Mouse (Mus musculus) heart, adult 11 months (tissue): ENCODE data around the gene St3gal5.
A peak's percentile ranks its signal among the peaks of the same experiment; 100 is the strongest.
"Not testable (repeated sequence)": the region's sequence is repeated elsewhere in the genome, so short reads cannot be mapped to it uniquely, and the experiment has no call there.

Experiments
- DNase-seq: peaks from one replicate; pipeline ENCODE4 v3.0.0; 2022

The St3gal5 gene

GRCm38 (mm10) chr6:72097181-72097995 lies at the start of gene St3gal5:
TSS of gene St3gal5 (plus strand) at chr6:72097592.
- peak; percentile 99 for DNase-seq

GRCm38 (mm10) chr6:72048643-72049042 lies 48.7 kb upstream of the St3gal5 start:
- DNase-seq, result peak; percentile 55

- DNase-seq, result peak; percentile 39
Observed at GRCm38 (mm10) chr6:72049941-72050340, 47.5 kb upstream of the St3gal5 start.

GRCm38 (mm10) chr6:72050827-72051226 lies 46.6 kb upstream of the St3gal5 start:
- peak; percentile 82 for DNase-seq

- peak; percentile 19 for DNase-seq
Observed at GRCm38 (mm10) chr6:72051247-72051646, 46.1 kb upstream of the St3gal5 start.

GRCm38 (mm10) chr6:72051757-72052156 lies 45.6 kb upstream of the St3gal5 start:
- DNase-seq, result peak; percentile 94

- DNase-seq, result no peak
Observed at GRCm38 (mm10) chr6:72056548-72056947, 40.8 kb upstream of the St3gal5 start.

- DNase-seq, result peak; percentile 77
Observed at GRCm38 (mm10) chr6:72058398-72058889, 38.9 kb upstream of the St3gal5 start.

- DNase-seq, result not testable (repeated sequence)
Observed at GRCm38 (mm10) chr6:72060677-72061076, 36.7 kb upstream of the St3gal5 start.

- no peak for DNase-seq
Observed at GRCm38 (mm10) chr6:72063718-72064117, 33.7 kb upstream of the St3gal5 start.

GRCm38 (mm10) chr6:72065988-72066387 lies 31.4 kb upstream of the St3gal5 start:
- no peak for DNase-seq

- no peak for DNase-seq
Observed at GRCm38 (mm10) chr6:72068436-72068835, 29.0 kb upstream of the St3gal5 start.

GRCm38 (mm10) chr6:72071281-72071870 lies 26.0 kb upstream of the St3gal5 start:
- peak; percentile 94 for DNase-seq

GRCm38 (mm10) chr6:72073781-72074180 lies 23.6 kb upstream of the St3gal5 start:
- no peak for DNase-seq

- DNase-seq, result no peak
Observed at GRCm38 (mm10) chr6:72076512-72076911, 20.9 kb upstream of the St3gal5 start.

GRCm38 (mm10) chr6:72078178-72078577 lies 19.2 kb upstream of the St3gal5 start:
- DNase-seq, result no peak

GRCm38 (mm10) chr6:72081318-72082024 lies 15.9 kb upstream of the St3gal5 start:
- peak; percentile 93 for DNase-seq

- DNase-seq, result no peak
Observed at GRCm38 (mm10) chr6:72087402-72087801, 10.0 kb upstream of the St3gal5 start.

GRCm38 (mm10) chr6:72089865-72090264 lies 7.5 kb upstream of the St3gal5 start:
- DNase-seq, result no peak

GRCm38 (mm10) chr6:72091007-72091406 lies 6.4 kb upstream of the St3gal5 start:
- no peak for DNase-seq

- no peak for DNase-seq
Observed at GRCm38 (mm10) chr6:72093121-72093520, 4.3 kb upstream of the St3gal5 start.

GRCm38 (mm10) chr6:72096217-72096616 lies 1.2 kb upstream of the St3gal5 start:
- DNase-seq, result no peak

GRCm38 (mm10) chr6:72096669-72097068 lies 723 bp upstream of the St3gal5 start:
- no peak for DNase-seq
